Mouse (Mus musculus) limb, embryonic 14.5 days (tissue): ENCODE data around the gene Map2k2. TPM values are rescaled to one million over a fixed set of nuclear protein-coding genes. Genes with fewer than 3 reads are reported as not detected.

Experiments
- ATAC-seq: fragments of 200-750 bp; cut with Nextera tagmentation; 2 replicates; pipeline ENCODE4 v1.8.0; 2017; ENCODE audit warnings: low read depth, moderate number of reproducible peaks, moderate TSS enrichment; ENCODE audit not compliant: low FRiP score
- DNase-seq: peaks from one replicate; pipeline ENCODE4 v3.0.0-alpha.2; 2015; ENCODE audit warnings: low spot score
- H3K27ac ChIP-seq: fragments of 300-500 bp; sonication (generic); replicated peaks from 2 replicates; pipeline ENCODE4 v1.5.1; 2014; ENCODE audit warnings: low read depth, mild to moderate bottlenecking, low read length, moderate library complexity, mixed read lengths
- H3K27me3 ChIP-seq: fragments of 300-500 bp; sonication (generic); 2 replicates; pipeline ENCODE4 v1.6.1; 2014; ENCODE audit warnings: low read length, mixed read lengths; ENCODE audit not compliant: control insufficient read depth, insufficient read depth
- H3K36me3 ChIP-seq: fragments of 300-500 bp; sonication (generic); 2 replicates; pipeline ENCODE4 v1.6.1; 2014; ENCODE audit warnings: mild to moderate bottlenecking, low read length, moderate library complexity, mixed read lengths; ENCODE audit not compliant: control insufficient read depth, insufficient read depth
- H3K4me1 ChIP-seq: fragments of 300-500 bp; sonication (generic); 2 replicates; pipeline ENCODE4 v1.6.1; 2014; ENCODE audit warnings: antibody characterized with exemption, low read length, mixed read lengths; ENCODE audit not compliant: control insufficient read depth, insufficient read depth
- H3K4me2 ChIP-seq: fragments of 300-500 bp; sonication (generic); replicated peaks from 2 replicates; pipeline ENCODE4 v1.6.1; 2014; ENCODE audit warnings: low read depth, mild to moderate bottlenecking, low read length, moderate library complexity; ENCODE audit not compliant: severe bottlenecking
- H3K4me3 ChIP-seq: fragments of 300-500 bp; sonication (generic); replicated peaks from 2 replicates; pipeline ENCODE4 v1.5.1; 2014; ENCODE audit warnings: low read length
- H3K9ac ChIP-seq: fragments of 300-500 bp; sonication (generic); 2 replicates; pipeline ENCODE4 v1.6.1; 2014; ENCODE audit warnings: mild to moderate bottlenecking, low read depth, low read length, moderate library complexity; ENCODE audit not compliant: severe bottlenecking
- H3K9me3 ChIP-seq: fragments of 300-500 bp; sonication (generic); 2 replicates; pipeline ENCODE4 v1.6.1; 2016; ENCODE audit warnings: low read length; ENCODE audit not compliant: control insufficient read depth
- POLR2A ChIP-seq: fragments of 200-500 bp; IDR thresholded peaks from 2 replicates; pipeline ENCODE4 v1.8.0; 2012; ENCODE audit warnings: inconsistent platforms, mild to moderate bottlenecking, moderate library complexity, borderline replicate concordance; ENCODE audit not compliant: insufficient read depth, insufficient read length; ENCODE audit errors: extremely low read depth
- WGBS: fragments of 180-500 bp; shearing (Covaris S2); extraction: QIAGEN DNeasy Blood & Tissue Kit; methylation state at CpG from one replicate; pipeline ENCODE4 v1.1.7; 2014; 5-methylcytosine and 5-hydroxymethylcytosine counted together
- polyA plus RNA-seq, 2 experiments: library from polyadenylated mRNA; depleted of rRNA in 1 of 2; stranded (reverse) in 1 of 2; unstranded in 1 of 2; fragments of >200 nt; fragmentation: Nextera tagmentation in 1 of 2; extraction: Ambion mirVana in 1 of 2; gene quantifications; 2 replicates each; pipeline versions ENCODE4 v1.2.1 to v1.2.3; 2012 to 2014

Map2k2 gene
- polyA plus RNA-seq, 2 experiments = 165 to 176 TPM

- Histone ChIP-seq H3K9ac (peak within 1 kb of the TSS; percentile 96), H3K4me1 (peaks cover 29% of the 10 kb centered on the region), H3K9me3 (no peaks in the 10 kb centered on the region), H3K36me3 (no peaks in the 10 kb centered on the region), H3K4me3 (peak within 1 kb of the TSS; percentile 93), H3K27ac (peak within 1 kb of the TSS; percentile 99), H3K27me3 (peaks cover 23% of the 10 kb centered on the region), H3K4me2 (peak within 1 kb of the TSS; percentile 96)
- 2% methylated on average over 40 of the region's 41 CpGs for WGBS
- ATAC-seq (no peak), DNase-seq (no peak)
- TF ChIP-seq POLR2A = no peak
Measured at GRCm38 (mm10) chr10:81134966-81135681, 29.4 kb downstream of the Map2k2 start, which contains the start of gene Zbtb7a. TSS of gene Zbtb7a (plus strand) at chr10:81135220.

DNA sequence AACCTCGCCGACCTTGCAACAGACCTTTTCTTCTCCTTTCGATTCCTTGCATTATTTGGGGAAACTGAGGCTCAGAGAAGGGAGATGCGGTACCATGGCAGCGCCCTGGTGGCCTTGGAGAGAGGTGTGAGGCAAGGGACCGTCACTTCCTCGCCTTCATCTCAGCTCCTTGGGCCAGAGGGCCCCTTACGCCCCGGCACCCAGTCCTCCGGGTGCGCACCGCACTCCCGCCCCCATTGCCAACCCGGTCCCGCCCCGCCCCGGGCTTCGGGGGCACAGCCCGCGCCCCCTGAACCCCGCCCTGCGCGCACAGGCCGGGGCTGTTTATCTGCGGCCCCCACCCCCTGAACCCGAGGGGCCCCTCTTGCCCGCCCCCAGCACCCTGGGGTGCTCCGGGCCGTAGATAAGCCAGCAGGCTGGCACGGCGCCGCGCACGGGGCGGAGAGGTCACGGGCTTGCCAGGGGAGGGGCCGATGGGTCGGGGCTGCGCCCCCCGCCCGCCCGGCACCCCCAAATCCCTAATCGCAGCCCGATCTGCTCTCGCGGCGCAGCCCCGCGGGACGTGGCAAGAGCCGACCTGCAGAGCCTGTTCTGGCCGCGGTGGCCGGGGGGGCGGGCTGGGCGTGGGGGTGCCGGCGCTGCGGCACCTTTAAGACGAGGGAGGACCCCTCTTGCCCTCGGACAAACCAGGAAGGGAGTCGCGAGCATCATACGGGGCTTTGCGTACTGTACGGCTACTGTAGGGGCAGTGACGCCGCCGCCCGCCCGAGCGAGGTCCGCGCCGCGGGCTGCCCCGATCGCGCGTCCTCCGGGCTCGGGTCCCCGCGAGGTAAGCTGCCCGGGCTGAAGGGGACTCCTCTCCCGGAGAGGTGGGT, 30.4 kb downstream of the Map2k2 start:
- DNase-seq (peak; percentile 70), ATAC-seq (peak; percentile 6; the same call in 1 of the 2 replicates)
- TF ChIP-seq POLR2A = 0 out of 2 replicates have a peak, but pooled peaks have one; percentile 40
- H3K36me3 ChIP-seq = no peaks in the 10 kb centered on the region
- H3K4me3 ChIP-seq = peak overlapping the region; percentile 93
- peak overlapping the region; percentile 96 for H3K4me2 ChIP-seq
- peak overlapping the region; percentile 96 for H3K9ac ChIP-seq
- H3K9me3 ChIP-seq = no peaks in the 10 kb centered on the region
- 1% methylated on average over 28 of the region's 86 CpGs for WGBS
- peaks cover 23% of the 10 kb centered on the region for H3K27me3 ChIP-seq
- H3K4me1 ChIP-seq = peaks cover 39% of the 10 kb centered on the region
- peak overlapping the region; percentile 99 for H3K27ac ChIP-seq

DNA sequence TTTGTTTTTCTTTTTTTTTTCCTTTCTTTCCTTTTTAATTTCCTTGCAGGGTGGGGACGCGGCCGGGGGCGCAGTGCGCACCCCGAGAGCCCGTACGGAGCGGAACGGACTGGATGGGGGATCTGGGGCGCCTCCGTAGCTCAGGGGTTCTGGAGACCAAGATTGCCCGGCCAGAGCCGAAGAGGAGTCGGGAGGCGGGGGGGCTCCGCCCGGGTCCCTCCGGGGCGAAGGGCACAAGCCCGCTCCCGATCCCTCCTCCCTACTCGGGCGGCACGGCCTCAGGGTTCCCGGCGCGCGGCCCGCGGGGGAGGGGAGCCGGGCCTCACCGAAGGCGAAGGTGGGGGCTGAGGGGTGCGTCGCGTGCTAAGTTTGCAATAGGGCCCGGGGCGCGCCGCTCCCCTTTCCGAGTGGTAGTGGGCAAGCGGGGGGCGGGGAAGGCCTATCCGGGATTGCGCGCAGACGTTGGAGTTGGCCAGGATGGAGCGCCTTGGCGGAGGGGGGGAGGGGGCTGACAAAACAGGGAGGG, 31.1 kb downstream of the Map2k2 start:
- Histone ChIP-seq H3K27me3 (peaks cover 23% of the 10 kb centered on the region), H3K9ac (peak overlapping the region; percentile 96), H3K4me2 (peak overlapping the region; percentile 96), H3K27ac (peak overlapping the region; percentile 99), H3K4me3 (peak overlapping the region; percentile 93), H3K4me1 (peaks cover 46% of the 10 kb centered on the region), H3K36me3 (no peaks in the 10 kb centered on the region), H3K9me3 (no peaks in the 10 kb centered on the region)
- peak; percentile 64 for ATAC-seq
- WGBS = under 1% methylated on average over 47 of the region's 50 CpGs
- no peak for DNase-seq
- 0 out of 2 replicates have a peak, but pooled peaks have one; percentile 6 for TF ChIP-seq POLR2A

DNA sequence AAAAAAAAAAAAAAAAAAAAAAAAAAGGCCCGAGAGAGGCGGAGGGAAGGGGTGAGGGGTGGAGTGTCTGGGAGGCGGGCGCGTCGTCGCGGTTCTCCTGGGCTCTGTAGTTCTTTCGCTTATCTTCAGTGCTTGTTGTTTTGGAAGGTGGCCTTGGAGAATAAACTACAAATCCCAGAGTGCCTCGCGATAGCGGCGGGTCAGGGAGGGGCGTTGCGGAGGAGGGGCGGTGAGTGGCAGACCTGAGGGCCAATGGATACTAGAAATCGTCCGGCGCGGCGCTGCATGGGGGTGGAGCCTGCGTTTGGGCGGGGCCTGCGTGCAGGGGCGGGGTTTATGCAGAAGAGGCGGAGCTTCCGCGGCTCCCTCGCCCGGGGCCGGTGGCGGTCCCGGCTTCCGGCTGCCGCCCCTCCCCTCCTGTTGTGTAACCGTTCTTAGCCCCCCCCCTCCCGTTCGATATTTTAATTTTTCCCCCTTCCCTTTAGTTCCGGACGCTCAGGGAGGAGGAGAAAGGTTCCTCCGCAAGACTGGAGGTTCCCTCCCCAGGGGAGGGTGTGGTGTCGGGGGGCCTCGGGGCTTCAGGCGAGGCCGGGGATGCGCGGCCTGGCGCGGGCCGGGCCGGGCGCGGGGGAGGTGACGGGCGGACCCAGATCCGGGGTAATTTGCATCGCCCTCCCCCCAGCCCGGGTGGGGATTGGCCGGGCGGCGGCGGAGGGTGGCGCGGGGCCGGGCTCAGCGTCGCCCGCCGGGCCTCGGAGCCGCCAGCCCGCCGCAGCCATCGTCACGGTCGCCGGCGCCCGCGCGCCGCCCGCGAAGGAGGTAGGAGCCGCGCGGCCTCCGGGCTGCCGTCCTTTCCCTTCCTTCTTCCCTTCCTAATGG, 31.8 kb downstream of the Map2k2 start:
- ATAC-seq (peak; percentile 93), DNase-seq (peak; percentile 98)
- Histone ChIP-seq H3K27me3 (peaks cover 23% of the 10 kb centered on the region), H3K4me2 (peak overlapping the region; percentile 90), H3K9me3 (no peaks in the 10 kb centered on the region), H3K4me3 (peak overlapping the region; percentile 93), H3K4me1 (peaks cover 47% of the 10 kb centered on the region), H3K27ac (peak overlapping the region; percentile 99), H3K9ac (peak overlapping the region; percentile 96), H3K36me3 (0 out of 2 replicates have a peak, but pooled peaks cover 3% of the 10 kb centered on the region)
- under 1% methylated on average over 62 of the region's 89 CpGs for WGBS
- TF ChIP-seq POLR2A = no peak
